Mouse (Mus musculus): ENCODE results near the gene Nup50.

GRCm38 (mm10) chr15:84913201-84913600, 10.0 kb upstream of the Nup50 start:
- TF ChIP-seq CTCF (IDR thresholded peaks at IDR 0.05; ENCODE audit: borderline replicate concordance, control insufficient read depth, extremely low read depth, insufficient read depth, low read length, poor library complexity) (no peak), POLR2A (IDR thresholded peaks at IDR 0.05; ENCODE audit: control insufficient read depth, extremely low read depth, insufficient read depth, low read length, poor library complexity) (no peak)
